Mouse (Mus musculus): ENCODE measurements around the gene B3galt4. TPM values are rescaled to one million over a fixed set of nuclear protein-coding genes. Genes with fewer than 3 reads are reported as not detected.

B3galt4 gene
- polyA plus RNA-seq, 1 experiment: 8.4 TPM

- no peak for DNase-seq
- TF ChIP-seq POLR2A (IDR thresholded peaks at IDR 0.05; ENCODE audit: borderline replicate concordance, insufficient read depth, low read length) (no peak), CTCF (IDR thresholded peaks at IDR 0.05; ENCODE audit: borderline replicate concordance, insufficient read depth, low read depth, low read length) (no peak)
- peak overlapping the region; percentile 7 for H3K4me3 ChIP-seq (replicated peaks; ENCODE audit: insufficient read depth, low read depth, low read length)
- peaks cover 5% of the 10 kb centered on the region; the same call in 1 of the 2 replicates for H3K4me1 ChIP-seq (ENCODE audit: control insufficient read depth, insufficient read depth, low read length)
- no peak overlapping the region for H3K27ac ChIP-seq (ENCODE audit: insufficient read depth, low read length)
- 83% methylated on average over 11 of the region's 11 CpGs for WGBS
- no peaks in the 10 kb centered on the region for H3K27me3 ChIP-seq (ENCODE audit: control insufficient read depth, insufficient read depth, low read length)
Observed at GRCm38 (mm10) chr17:33938783-33939182, 12.5 kb downstream of the B3galt4 start.

- 77% methylated on average over 15 of the region's 15 CpGs for WGBS
- no peak overlapping the region for H3K27ac ChIP-seq (ENCODE audit: insufficient read depth, low read length)
- H3K4me1 ChIP-seq (ENCODE audit: control insufficient read depth, insufficient read depth, low read length): peaks cover 5% of the 10 kb centered on the region; the same call in 1 of the 2 replicates
- no peak for DNase-seq
- TF ChIP-seq CTCF (IDR thresholded peaks at IDR 0.05; ENCODE audit: borderline replicate concordance, insufficient read depth, low read depth, low read length): no peak
- no peaks in the 10 kb centered on the region for H3K27me3 ChIP-seq (ENCODE audit: control insufficient read depth, insufficient read depth, low read length)
- H3K4me3 ChIP-seq (replicated peaks; ENCODE audit: insufficient read depth, low read depth, low read length): no peak overlapping the region
Observed at GRCm38 (mm10) chr17:33936993-33937392, 14.3 kb downstream of the B3galt4 start.

- H3K4me3 ChIP-seq (replicated peaks; ENCODE audit: insufficient read depth, low read depth, low read length): no peak overlapping the region
- H3K27ac ChIP-seq (ENCODE audit: insufficient read depth, low read length): no peak overlapping the region
- H3K4me1 ChIP-seq (ENCODE audit: control insufficient read depth, insufficient read depth, low read length): peaks cover 5% of the 10 kb centered on the region; the same call in 1 of the 2 replicates
- 83% methylated on average over 21 of the region's 21 CpGs for WGBS
- H3K27me3 ChIP-seq (ENCODE audit: control insufficient read depth, insufficient read depth, low read length): no peaks in the 10 kb centered on the region
- DNase-seq: no peak
- no peak for TF ChIP-seq CTCF (IDR thresholded peaks at IDR 0.05; ENCODE audit: borderline replicate concordance, insufficient read depth, low read depth, low read length)
- no peak for TF ChIP-seq POLR2A (IDR thresholded peaks at IDR 0.05; ENCODE audit: borderline replicate concordance, insufficient read depth, low read length)
Observed at GRCm38 (mm10) chr17:33935422-33936055, 15.7 kb downstream of the B3galt4 start.

- no peak for DNase-seq
- peaks cover 5% of the 10 kb centered on the region; the same call in 1 of the 2 replicates for H3K4me1 ChIP-seq (ENCODE audit: control insufficient read depth, insufficient read depth, low read length)
- H3K27ac ChIP-seq (ENCODE audit: insufficient read depth, low read length): no peak overlapping the region
- H3K27me3 ChIP-seq (ENCODE audit: control insufficient read depth, insufficient read depth, low read length): no peaks in the 10 kb centered on the region
- no peak overlapping the region for H3K4me3 ChIP-seq (replicated peaks; ENCODE audit: insufficient read depth, low read depth, low read length)
- WGBS: 91% methylated on average over 15 of the region's 15 CpGs
- TF ChIP-seq CTCF (IDR thresholded peaks at IDR 0.05; ENCODE audit: borderline replicate concordance, insufficient read depth, low read depth, low read length) (no peak), POLR2A (IDR thresholded peaks at IDR 0.05; ENCODE audit: borderline replicate concordance, insufficient read depth, low read length) (no peak)
Observed at GRCm38 (mm10) chr17:33932970-33933369, 18.3 kb downstream of the B3galt4 start.

- TF ChIP-seq POLR2A (IDR thresholded peaks at IDR 0.05; ENCODE audit: borderline replicate concordance, insufficient read depth, low read length): no peak
- TF ChIP-seq CTCF (IDR thresholded peaks at IDR 0.05; ENCODE audit: borderline replicate concordance, insufficient read depth, low read depth, low read length): no peak
- WGBS: 79% methylated on average over 14 of the region's 14 CpGs
Observed at GRCm38 (mm10) chr17:33932448-33932847, 18.8 kb downstream of the B3galt4 start.

GRCm38 (mm10) chr17:33931947-33932346 is 19.3 kb downstream of the B3galt4 start:
- no peak for DNase-seq
- peaks cover 5% of the 10 kb centered on the region; the same call in 1 of the 2 replicates for H3K4me1 ChIP-seq (ENCODE audit: control insufficient read depth, insufficient read depth, low read length)
- WGBS: 83% methylated on average over 11 of the region's 11 CpGs
- H3K27ac ChIP-seq (ENCODE audit: insufficient read depth, low read length): no peak overlapping the region
- H3K4me3 ChIP-seq (replicated peaks; ENCODE audit: insufficient read depth, low read depth, low read length): no peak overlapping the region
- TF ChIP-seq CTCF (IDR thresholded peaks at IDR 0.05; ENCODE audit: borderline replicate concordance, insufficient read depth, low read depth, low read length): no peak
- no peak for TF ChIP-seq POLR2A (IDR thresholded peaks at IDR 0.05; ENCODE audit: borderline replicate concordance, insufficient read depth, low read length)
- H3K27me3 ChIP-seq (ENCODE audit: control insufficient read depth, insufficient read depth, low read length): no peaks in the 10 kb centered on the region

More at GRCm38 (mm10) chr17:33932448-33932847, 18.8 kb downstream of the B3galt4 start:
- Histone ChIP-seq H3K4me1 (ENCODE audit: control insufficient read depth, insufficient read depth, low read length) (peaks cover 5% of the 10 kb centered on the region; the same call in 1 of the 2 replicates), H3K27ac (ENCODE audit: insufficient read depth, low read length) (no peak overlapping the region), H3K4me3 (replicated peaks; ENCODE audit: insufficient read depth, low read depth, low read length) (no peak overlapping the region), H3K27me3 (ENCODE audit: control insufficient read depth, insufficient read depth, low read length) (no peaks in the 10 kb centered on the region)
- no peak for DNase-seq

GRCm38 (mm10) chr17:33931159-33931866 is 20.0 kb downstream of the B3galt4 start:
- 41% methylated on average over 18 of the region's 18 CpGs for WGBS
- Histone ChIP-seq H3K4me3 (replicated peaks; ENCODE audit: insufficient read depth, low read depth, low read length) (peak overlapping the region; percentile 94), H3K4me1 (ENCODE audit: control insufficient read depth, insufficient read depth, low read length) (peaks cover 5% of the 10 kb centered on the region; the same call in 1 of the 2 replicates), H3K27ac (ENCODE audit: insufficient read depth, low read length) (no peak overlapping the region), H3K27me3 (ENCODE audit: control insufficient read depth, insufficient read depth, low read length) (no peaks in the 10 kb centered on the region)
- no peak for DNase-seq
- no peak for TF ChIP-seq POLR2A (IDR thresholded peaks at IDR 0.05; ENCODE audit: borderline replicate concordance, insufficient read depth, low read length)
- no peak for TF ChIP-seq CTCF (IDR thresholded peaks at IDR 0.05; ENCODE audit: borderline replicate concordance, insufficient read depth, low read depth, low read length)
